Mouse (Mus musculus): ENCODE data around the gene Trpc2.

DNA sequence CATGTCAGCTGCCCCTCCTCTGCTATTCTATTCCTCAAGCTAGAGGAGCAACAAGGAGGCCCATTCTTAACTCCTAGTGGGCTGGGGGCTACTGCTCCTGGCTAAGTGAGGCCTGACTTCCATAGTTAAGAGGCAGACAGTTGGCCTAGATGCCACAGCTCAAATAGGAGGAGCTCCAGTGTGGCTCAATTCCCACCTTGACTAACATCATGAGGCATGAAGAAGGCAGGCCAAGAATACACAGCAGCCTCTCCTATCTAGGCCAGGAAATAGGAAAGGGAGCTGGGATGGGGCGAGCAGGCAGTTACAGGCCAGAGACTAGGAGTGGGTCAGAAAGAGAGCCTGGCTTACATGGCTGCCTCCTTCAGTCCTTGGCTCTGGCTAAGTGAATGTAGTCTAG is 25.3 kb downstream of the Trpc2 start:
- no peak for TF ChIP-seq CTCF (IDR thresholded peaks at IDR 0.05; ENCODE audit: borderline replicate concordance, extremely low read depth, insufficient read depth, insufficient read length)
- no peak for TF ChIP-seq POLR2A (IDR thresholded peaks at IDR 0.05; ENCODE audit: borderline replicate concordance, extremely low read depth, insufficient read depth, insufficient read length, poor library complexity, severe bottlenecking)
